Mouse (Mus musculus) left cerebral cortex, postnatal 25 days (tissue): Measurements from ENCODE around the gene Tmem273. TPM values are rescaled to one million over a fixed set of nuclear protein-coding genes. Genes with fewer than 3 reads are reported as not detected.

ENCODE experiments used
- DNase-seq, 2 experiments: peaks; one replicate each; pipeline ENCODE4 v3.0.0; 2022; ENCODE audit warnings: low spot score in 2 of 2, mixed read lengths in 1 of 2
- intact Hi-C: fragments of 180-260 bp; cut with DNase I; formaldehyde crosslinking; loops from one replicate; pipeline ENCODE4 v1.15.1; 2025
- total RNA-seq, 2 experiments: library from RNA; stranded (reverse); gene quantifications; 2 replicates each; pipeline ENCODE4 v1.2.3; 2021

Gene Tmem273
- total RNA-seq = 1 to 10 TPM; 1.0 to 1.9 TPM

DNA sequence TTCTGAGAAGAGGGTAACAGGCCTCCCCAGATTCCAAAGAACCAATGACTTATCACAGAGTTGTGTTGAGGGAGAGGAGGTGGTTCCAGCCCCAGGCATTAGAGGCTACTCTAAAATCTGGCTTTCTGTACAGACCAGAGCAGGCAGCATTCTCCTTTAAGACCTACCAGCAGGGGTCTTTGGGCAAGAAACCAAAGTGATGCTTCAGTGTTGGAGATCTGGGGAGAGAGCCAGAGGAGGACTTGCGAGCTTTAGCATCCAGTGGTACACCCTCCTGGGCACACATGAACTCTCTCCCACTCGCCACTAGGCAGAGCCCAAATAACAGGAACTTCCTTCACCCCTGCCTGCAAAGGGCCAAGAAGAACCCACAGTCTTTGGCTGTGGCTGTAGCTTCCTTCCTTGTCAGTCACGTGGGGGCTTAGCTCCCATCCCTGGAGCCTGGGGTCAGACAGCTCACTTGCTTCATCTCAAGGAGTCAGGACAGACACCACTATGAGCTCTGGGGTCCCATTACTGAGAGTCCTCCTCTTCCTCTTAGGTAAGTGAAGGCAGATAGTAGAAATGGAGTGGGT, at the start of gene Tmem273:
Gene Tmem273, plus strand, starts transcription at position 408 of the 575 bp plus-strand sequence.
- intact Hi-C loops = no loop called here
- DNase-seq = peak in 1 of 2 experiments; percentile 6

DNA sequence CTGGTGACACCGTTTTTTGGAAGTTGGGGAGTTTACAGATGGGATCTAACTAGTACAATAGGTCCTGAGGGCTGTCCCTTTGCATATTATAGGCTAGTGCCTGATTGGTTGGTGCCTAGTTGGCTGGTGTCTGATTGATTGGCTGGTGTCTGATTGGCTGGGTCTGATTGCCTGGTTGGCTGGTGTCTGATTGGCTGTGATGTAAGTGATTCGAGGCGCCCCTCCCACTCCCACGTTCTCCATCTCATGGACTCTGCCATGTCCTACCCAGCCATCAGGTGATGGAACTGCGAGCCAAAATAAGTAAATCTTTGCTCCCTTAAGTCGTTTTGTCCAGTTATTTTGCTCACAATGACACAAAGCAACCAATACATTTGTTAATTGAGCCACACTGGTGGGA, 49.2 kb upstream of the Tmem273 start:
- intact Hi-C loops = no loop called here
- no peak for DNase-seq

DNA sequence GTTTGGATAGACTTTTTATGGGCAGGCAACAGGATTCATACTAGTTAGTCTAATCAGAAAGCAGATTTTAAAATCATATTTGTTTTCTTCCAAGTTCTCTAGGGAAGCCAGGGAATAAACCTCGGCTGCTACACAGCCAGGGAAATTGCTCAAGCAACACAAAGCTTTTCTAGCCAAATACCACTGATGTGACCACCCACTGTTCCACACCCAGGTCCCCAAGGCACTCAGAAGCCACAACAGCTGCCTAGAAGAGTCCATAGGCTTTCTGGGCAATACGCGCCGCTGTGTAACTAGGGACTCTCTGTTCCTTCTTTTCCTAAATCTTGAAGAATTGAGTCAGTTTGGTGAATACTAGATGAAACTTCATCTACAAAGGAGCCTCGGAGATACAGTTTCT, 47.2 kb upstream of the Tmem273 start:
- intact Hi-C loops = no loop called here

DNA sequence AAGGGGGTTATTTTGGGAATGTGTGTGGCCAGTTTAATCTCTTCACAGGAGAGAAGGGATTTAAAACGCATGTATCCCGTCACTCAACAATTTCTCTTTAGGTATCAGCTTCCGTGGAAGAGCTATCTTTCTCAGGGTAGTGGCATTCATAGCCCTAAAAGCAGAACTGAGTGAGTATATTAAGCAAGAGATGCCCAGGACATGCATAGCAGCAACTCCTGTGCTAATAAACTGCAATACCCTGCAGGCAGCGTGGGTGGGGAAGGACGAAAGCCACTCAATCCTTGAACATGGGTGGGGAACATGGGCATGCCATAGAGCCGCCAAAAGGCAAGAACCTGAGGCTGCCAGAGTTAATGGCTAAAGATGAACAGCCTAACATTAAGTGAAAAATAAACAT, 37.2 kb upstream of the Tmem273 start:
- DNase-seq = no peak
- intact Hi-C loops = no loop called here

More for the DNA sequence above, 47.2 kb upstream of the Tmem273 start:
- DNase-seq = no peak

- DNase-seq = no peak
- intact Hi-C loops = no loop called here
These were observed 35.0 kb upstream of the Tmem273 start for GRCm38 (mm10) chr14:32750727-32751126.

GRCm38 (mm10) chr14:32754286-32754685, 31.5 kb upstream of the Tmem273 start:
- intact Hi-C loops = no loop called here
- DNase-seq = no peak

GRCm38 (mm10) chr14:32762177-32762576, 23.6 kb upstream of the Tmem273 start:
- DNase-seq = no peak
- intact Hi-C loops = no loop called here

DNA sequence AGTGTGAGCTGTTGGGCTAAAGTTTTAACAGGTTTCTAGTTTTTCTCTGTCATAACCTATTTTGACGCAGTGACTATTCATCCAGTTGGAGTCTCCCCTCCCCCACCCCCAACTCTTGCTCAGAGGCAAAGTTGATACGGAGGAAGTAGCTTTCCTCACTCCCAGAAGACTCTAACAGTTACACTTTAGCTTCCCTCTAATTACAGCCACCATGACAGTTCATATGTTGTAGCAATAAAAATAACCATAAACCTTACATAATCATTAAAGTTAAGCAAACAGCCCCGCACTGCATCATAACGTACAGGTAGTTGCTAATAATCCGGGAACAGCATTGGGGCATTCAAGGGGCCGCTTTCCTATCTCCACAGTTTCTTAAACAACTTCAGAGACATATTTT, 15.2 kb upstream of the Tmem273 start:
- intact Hi-C loops = loop anchor here (5.0 kb wide), 1 partner anchor 437 kb away; no protein-coding TSS in a partner anchor
- DNase-seq = no peak

DNA sequence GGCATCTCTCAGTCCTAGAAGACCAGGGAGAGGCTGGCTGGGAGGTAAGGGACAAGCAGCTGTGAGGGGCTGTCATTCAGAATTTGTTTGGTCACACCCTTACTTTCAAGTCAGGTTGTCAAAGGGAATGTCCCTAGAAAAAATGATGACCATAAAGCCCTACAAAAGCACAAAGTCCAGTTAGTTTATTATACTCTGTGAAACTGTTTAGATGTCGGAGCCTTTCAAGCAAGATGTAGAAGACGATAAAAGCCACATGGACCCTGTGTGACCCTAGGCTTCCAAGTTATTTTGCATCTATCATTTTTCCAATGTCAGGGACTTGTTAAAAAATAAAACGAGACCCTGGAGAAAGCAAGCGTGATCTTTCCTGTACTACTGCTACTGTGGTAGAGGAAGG, 13.7 kb upstream of the Tmem273 start:
- DNase-seq = no peak
- intact Hi-C loops = loop anchor here (2.0 to 5.0 kb wide), 2 partner anchors 189 to 435 kb away; no protein-coding TSS in a partner anchor

DNA sequence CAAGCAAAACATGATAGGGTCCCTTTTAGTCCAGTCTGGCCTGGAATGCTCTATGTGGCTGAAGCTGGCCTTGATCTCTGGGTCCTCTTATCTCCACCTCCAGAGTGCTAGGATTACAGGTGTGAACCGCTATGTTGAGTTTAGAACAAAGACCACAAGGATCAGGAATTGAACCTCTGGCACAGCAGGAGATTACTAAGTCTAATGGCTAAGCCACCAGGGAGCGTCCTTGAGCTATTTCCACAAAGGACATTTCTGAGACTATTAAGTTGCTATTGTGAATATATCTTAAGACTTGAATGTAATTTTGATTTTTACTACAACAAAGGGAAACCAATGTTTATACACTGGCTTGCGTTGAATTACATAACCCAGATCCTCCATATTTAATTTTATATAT, 13.0 kb upstream of the Tmem273 start:
- intact Hi-C loops = loop anchor here (2.0 to 5.0 kb wide), 2 partner anchors 188 to 435 kb away; no protein-coding TSS in a partner anchor
- DNase-seq = peak in 1 of 2 experiments; percentile 28

DNA sequence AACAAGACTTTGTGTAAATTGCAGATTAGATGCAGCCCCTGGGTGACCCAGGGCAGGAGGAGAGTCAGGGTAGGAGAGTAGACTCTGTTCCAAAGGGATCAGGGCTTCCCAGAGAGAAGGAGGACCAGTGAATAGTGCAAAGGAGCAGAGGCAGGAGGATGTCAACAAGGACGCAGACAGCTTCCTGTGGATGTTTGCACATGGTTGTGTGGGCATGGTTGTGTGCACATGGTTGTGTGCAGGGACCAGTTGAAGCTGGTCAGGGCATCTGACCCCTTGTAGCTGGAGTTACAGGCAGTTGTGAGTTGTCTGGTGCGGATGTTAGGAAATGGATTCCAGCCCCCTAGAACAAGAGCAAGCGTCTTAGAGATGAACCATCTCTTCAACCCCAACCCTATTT, 12.3 kb upstream of the Tmem273 start:
- DNase-seq = no peak
- intact Hi-C loops = loop anchor here (2.0 to 5.0 kb wide), 2 partner anchors 187 to 434 kb away; no protein-coding TSS in a partner anchor

- no peak for DNase-seq
- intact Hi-C loops = no loop called here
These were observed 9.7 kb upstream of the Tmem273 start for GRCm38 (mm10) chr14:32776077-32776476.

- DNase-seq = no peak
- intact Hi-C loops = no loop called here
These were observed 7.4 kb upstream of the Tmem273 start for GRCm38 (mm10) chr14:32778362-32778761.

DNA sequence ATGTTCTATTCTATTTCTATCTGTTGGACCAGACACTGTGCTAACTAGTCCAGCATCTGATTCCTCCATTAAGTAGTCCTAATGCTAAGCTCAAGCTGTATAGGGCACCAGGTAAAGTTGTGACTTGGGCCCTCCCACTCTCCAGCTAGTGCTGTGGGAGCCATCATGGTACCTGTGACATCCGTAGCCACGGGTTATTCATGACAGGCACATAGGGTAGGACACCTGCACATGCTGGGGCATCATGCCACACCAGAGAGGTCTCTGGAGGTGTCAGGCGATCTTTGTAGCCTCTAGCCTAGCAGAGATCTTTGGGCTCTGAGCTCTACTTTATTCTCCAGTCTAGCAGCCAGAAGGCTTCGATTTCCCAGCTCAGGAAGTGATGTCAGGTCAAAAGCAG, 2.9 kb upstream of the Tmem273 start:
- no peak for DNase-seq
- intact Hi-C loops = no loop called here

- intact Hi-C loops = no loop called here
- DNase-seq = no peak
These were observed 1.5 kb upstream of the Tmem273 start for GRCm38 (mm10) chr14:32784130-32784747.

- intact Hi-C loops = no loop called here
- DNase-seq = no peak
These were observed 1.0 kb upstream of the Tmem273 start for GRCm38 (mm10) chr14:32784748-32785134.

DNA sequence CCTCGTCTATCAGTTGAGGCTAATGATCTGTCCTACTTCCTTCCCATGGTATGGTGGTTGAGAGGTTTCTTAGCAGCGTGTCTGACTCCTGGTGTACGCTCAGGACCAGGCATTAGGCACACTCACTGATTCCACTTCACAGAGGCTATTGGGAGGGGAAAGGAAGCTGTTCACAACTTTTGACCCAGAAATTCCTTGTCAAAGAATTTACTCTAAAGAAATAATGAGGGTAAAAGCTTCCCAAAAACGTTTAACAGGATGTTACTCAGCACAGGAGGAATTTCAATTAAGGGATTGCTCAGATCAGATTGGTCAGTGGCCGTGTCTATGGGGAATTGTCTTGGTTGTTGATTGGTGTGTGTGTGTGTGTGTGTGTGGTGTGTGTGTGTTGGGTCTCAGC, 1.9 kb downstream of the Tmem273 start:
- DNase-seq = no peak
- intact Hi-C loops = no loop called here

- intact Hi-C loops = no loop called here
- no peak for DNase-seq
These were observed 10.6 kb downstream of the Tmem273 start for GRCm38 (mm10) chr14:32796375-32796774.

DNA sequence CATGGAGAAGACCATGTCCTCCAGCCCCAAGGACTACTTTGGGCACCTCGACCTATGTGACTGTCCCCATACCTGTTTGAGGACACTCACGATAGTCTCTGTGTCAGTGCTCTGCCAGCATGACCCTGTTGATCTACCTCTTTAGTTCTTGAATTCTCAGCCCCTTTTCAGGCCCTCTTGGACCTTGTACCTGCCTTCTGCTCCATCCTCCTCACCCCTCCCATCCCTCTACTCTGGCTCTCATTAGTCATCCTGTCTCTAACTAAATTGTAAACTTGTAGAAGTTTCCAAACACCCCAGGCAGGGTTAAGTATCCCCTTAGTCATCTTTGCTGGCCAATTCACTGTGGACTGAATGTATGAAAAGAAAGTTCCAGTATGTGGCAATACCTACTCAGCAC, 12.0 kb downstream of the Tmem273 start:
- intact Hi-C loops = no loop called here
- DNase-seq = no peak

DNA sequence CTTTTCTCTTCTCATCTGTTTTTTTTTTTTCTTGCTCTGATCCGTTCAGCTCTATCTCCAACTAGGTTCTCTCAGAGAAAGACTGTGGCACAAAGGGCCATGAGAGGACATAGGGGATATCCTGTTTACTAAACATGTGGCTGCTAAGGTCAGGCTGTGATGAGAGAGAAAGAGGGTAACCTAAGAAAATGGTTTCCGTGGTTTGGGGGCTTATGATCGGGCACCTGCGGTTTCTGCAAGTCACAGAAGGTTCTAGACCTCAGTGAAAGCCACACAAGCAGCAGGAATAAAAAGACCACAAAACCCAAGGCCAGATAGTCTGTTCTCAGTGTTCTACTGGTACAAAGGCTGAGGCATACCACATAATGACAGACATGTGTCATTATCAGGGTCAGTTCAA, 12.6 kb downstream of the Tmem273 start:
- no peak for DNase-seq
- intact Hi-C loops = no loop called here

GRCm38 (mm10) chr14:32800048-32800447, 14.3 kb downstream of the Tmem273 start:
- intact Hi-C loops = no loop called here
- no peak for DNase-seq
